Mouse (Mus musculus) spleen, adult 2 months (tissue): ENCODE measurements around the gene Kmt2b. TPM values are rescaled to one million over a fixed set of nuclear protein-coding genes. Genes with fewer than 3 reads are reported as not detected.

ENCODE experiments used
- DNase-seq, 2 experiments: peaks; one replicate each; pipeline versions ENCODE4 v3.0.0 to v3.0.0-alpha.2; 2012 to 2021; ENCODE audit warnings: low spot score in 2 of 2, low read depth in 1 of 2
- H3K27ac ChIP-seq: fragments of 200-500 bp; 2 replicates; pipeline ENCODE4 v1.5.1; 2012; ENCODE audit warnings: low read length, inconsistent platforms; ENCODE audit not compliant: insufficient read depth
- H3K27me3 ChIP-seq: fragments of 200-500 bp; 2 replicates; pipeline ENCODE4 v1.6.1; 2012; ENCODE audit warnings: mild to moderate bottlenecking, moderate library complexity, low read length, inconsistent platforms; ENCODE audit not compliant: control insufficient read depth, insufficient read depth
- H3K36me3 ChIP-seq: fragments of 200-500 bp; 2 replicates; pipeline ENCODE4 v1.6.1; 2012; ENCODE audit warnings: mild to moderate bottlenecking, low read length, inconsistent platforms; ENCODE audit not compliant: control insufficient read depth, insufficient read depth
- H3K4me1 ChIP-seq: fragments of 200-500 bp; 2 replicates; pipeline ENCODE4 v1.6.1; 2011; ENCODE audit warnings: inconsistent platforms; ENCODE audit not compliant: control insufficient read depth, insufficient read depth, insufficient read length
- H3K4me3 ChIP-seq: fragments of 200-500 bp; 2 replicates; pipeline ENCODE4 v1.5.1; 2011; ENCODE audit warnings: mild to moderate bottlenecking, inconsistent platforms; ENCODE audit not compliant: insufficient read depth, insufficient read length; ENCODE audit errors: extremely low read depth
- CTCF ChIP-seq: fragments of 200-500 bp; IDR thresholded peaks from 2 replicates; pipeline ENCODE4 v1.5.1; 2011; ENCODE audit warnings: mild to moderate bottlenecking, inconsistent platforms; ENCODE audit not compliant: insufficient read depth, insufficient read length, insufficient replicate concordance; ENCODE audit errors: extremely low read depth
- POLR2A ChIP-seq: fragments of 200-500 bp; IDR thresholded peaks from 2 replicates; pipeline ENCODE4 v1.6.1; 2011; ENCODE audit warnings: low read depth, low read length, inconsistent platforms
- WGBS: fragments of 180-500 bp; shearing (Covaris S2); methylation state at CpG from one replicate; pipeline ENCODE4 v1.1.7; 2018; 5-methylcytosine and 5-hydroxymethylcytosine counted together
- polyA plus RNA-seq: library from polyadenylated mRNA; depleted of rRNA; stranded (reverse); fragments of >200 nt; gene quantifications from 2 replicates; pipeline ENCODE4 v1.2.3, GENCODE M21; 2012

Gene Kmt2b
- polyA plus RNA-seq, 1 experiment, result 59.7 TPM

GRCm38 (mm10) chr7:30625530-30626384 is 37.2 kb upstream of the Kmt2b start, which contains the start of gene Cox6b1:
TSS of gene Cox6b1 (minus strand) at chr7:30626151.
- peak within 1 kb of the TSS; percentile 67 for H3K27ac ChIP-seq
- peak; percentile 82 to 84 for DNase-seq
- TF ChIP-seq POLR2A (0 out of 2 replicates have a peak, but pooled peaks have one; percentile 24), CTCF (no peak)
- peaks cover 4% of the 10 kb centered on the region; the same call in 1 of the 2 replicates for H3K4me1 ChIP-seq
- H3K4me3 ChIP-seq, result peak within 1 kb of the TSS; percentile 89
- 2% methylated on average over 44 of the region's 44 CpGs for WGBS
- H3K27me3 ChIP-seq, result peaks cover 1% of the 10 kb centered on the region; the same call in 1 of the 2 replicates
- H3K36me3 ChIP-seq, result peaks cover 18% of the 10 kb centered on the region

GRCm38 (mm10) chr7:30619202-30619601 is 30.7 kb upstream of the Kmt2b start:
- H3K36me3 ChIP-seq, result peaks cover 25% of the 10 kb centered on the region
- 92% methylated on average over 3 of the region's 3 CpGs for WGBS
- H3K27ac ChIP-seq, result no peak overlapping the region
- TF ChIP-seq POLR2A (no peak), CTCF (peak; percentile 32; the same call in 1 of the 2 replicates)
- no peaks in the 10 kb centered on the region for H3K27me3 ChIP-seq
- no peak overlapping the region for H3K4me3 ChIP-seq
- H3K4me1 ChIP-seq, result no peaks in the 10 kb centered on the region
- DNase-seq, result no peak

DNA sequence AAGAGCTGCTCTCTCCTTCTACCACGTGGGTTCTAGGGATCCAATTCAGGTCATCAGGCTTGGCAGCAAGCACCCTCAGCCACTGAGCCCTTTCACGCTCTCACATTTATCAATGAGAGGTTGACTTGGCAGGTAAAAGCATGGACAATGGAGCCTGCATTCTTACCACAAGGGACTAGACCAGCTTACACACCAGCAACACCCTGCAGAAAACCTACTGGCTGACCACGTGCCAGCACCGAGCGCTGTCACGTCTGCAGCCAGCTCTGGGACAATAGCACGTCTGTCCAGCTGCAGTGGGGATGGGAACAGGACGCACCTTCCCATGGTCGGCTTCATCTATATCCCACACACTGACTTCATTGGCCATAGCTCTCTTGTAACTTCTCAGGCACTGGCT is 30.1 kb upstream of the Kmt2b start:
- TF ChIP-seq CTCF, result no peak
- no peak for TF ChIP-seq POLR2A
- H3K4me3 ChIP-seq, result no peak overlapping the region
- H3K4me1 ChIP-seq, result no peaks in the 10 kb centered on the region
- no peak for DNase-seq
- H3K36me3 ChIP-seq, result peaks cover 23% of the 10 kb centered on the region
- H3K27ac ChIP-seq, result no peak overlapping the region
- 96% methylated on average over 9 of the region's 9 CpGs for WGBS
- H3K27me3 ChIP-seq, result no peaks in the 10 kb centered on the region

- DNase-seq, result no peak
- H3K4me3 ChIP-seq, result no peak overlapping the region
- no peaks in the 10 kb centered on the region for H3K27me3 ChIP-seq
- TF ChIP-seq CTCF (no peak), POLR2A (no peak)
- H3K36me3 ChIP-seq, result peaks cover 7% of the 10 kb centered on the region; the same call in 1 of the 2 replicates
- no peak overlapping the region for H3K27ac ChIP-seq
- 75% methylated on average over 5 of the region's 5 CpGs for WGBS
- no peaks in the 10 kb centered on the region for H3K4me1 ChIP-seq
These were observed 26.7 kb upstream of the Kmt2b start for GRCm38 (mm10) chr7:30615049-30615760.

DNA sequence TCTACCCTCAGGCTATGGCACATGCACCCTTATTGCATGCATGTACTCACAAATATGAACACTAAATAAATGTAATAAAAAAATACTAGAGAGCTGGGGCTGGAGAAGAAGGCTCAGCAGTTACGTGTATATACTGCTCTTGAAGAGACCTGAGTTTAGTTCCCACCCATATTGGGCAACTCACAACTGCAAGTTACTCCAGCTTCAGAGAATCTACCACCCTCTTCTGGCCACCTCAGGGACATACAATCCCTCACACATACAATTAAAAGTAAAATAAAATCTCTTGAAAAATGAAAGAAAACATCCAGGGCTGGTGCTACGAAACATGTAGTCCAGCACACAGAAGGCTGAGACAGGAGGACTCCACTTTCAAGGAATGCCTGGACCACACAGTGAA is 25.9 kb upstream of the Kmt2b start:
- Histone ChIP-seq H3K27ac (no peak overlapping the region), H3K36me3 (peaks cover 7% of the 10 kb centered on the region; the same call in 1 of the 2 replicates), H3K27me3 (no peaks in the 10 kb centered on the region), H3K4me3 (no peak overlapping the region), H3K4me1 (no peaks in the 10 kb centered on the region)
- WGBS, result 51% methylated on average over 2 of the region's 2 CpGs
- DNase-seq, result no peak
- TF ChIP-seq CTCF (no peak), POLR2A (no peak)

- peak in 1 of 2 experiments; percentile 32 for DNase-seq
- Histone ChIP-seq H3K27me3 (no peaks in the 10 kb centered on the region), H3K4me3 (no peak overlapping the region), H3K4me1 (no peaks in the 10 kb centered on the region), H3K36me3 (peaks cover 2% of the 10 kb centered on the region; the same call in 1 of the 2 replicates), H3K27ac (no peak overlapping the region)
- no peak for TF ChIP-seq POLR2A
- TF ChIP-seq CTCF, result peak; percentile 61
- WGBS, result 18% methylated on average over 14 of the region's 14 CpGs
These were observed 25.1 kb upstream of the Kmt2b start for GRCm38 (mm10) chr7:30613529-30614112.
